Mouse (Mus musculus): ENCODE measurements around the gene Snrpc. TPM values are rescaled to one million over a fixed set of nuclear protein-coding genes. Genes with fewer than 3 reads are reported as not detected.

Snrpc gene
- total and polyA plus RNA-seq, 3 experiments = 154 to 194 (median 171) TPM

- no peak overlapping the region for H3K4me3 ChIP-seq (replicated peaks in 1 of 3; ENCODE audit: low read depth in 2 of 3, low read length in 2 of 3, poor library complexity in 1 of 3)
- H3K9me3 ChIP-seq (replicated peaks; ENCODE audit: low read length) = no peaks in the 10 kb centered on the region
- no peak overlapping the region for H3K27ac ChIP-seq (ENCODE audit: insufficient read depth, low read depth)
- H3K9ac ChIP-seq (ENCODE audit: insufficient read depth, low read depth) = no peak overlapping the region
- in situ Hi-C loops (cut with MboI; ENCODE audit: low pct_ligation_motif_present, low pct_unique_long_range_greater_than_20kb, low sequenced_read_pairs) (no loop called here), dilution Hi-C loops (cut with MboI; ENCODE audit: extremely low pct_ligation_motif_present, extremely low pct_unique_long_range_greater_than_20kb, low sequenced_read_pairs) (no loop called here)
- H3K36me3 ChIP-seq (replicated peaks in 1 of 2; ENCODE audit: control insufficient read depth in 1 of 2, insufficient read depth in 1 of 2, low read length in 1 of 2) = peaks cover 0 to 63% of the 10 kb centered on the region in 2 experiments
- TF ChIP-seq ETS1 (conservative IDR thresholded peaks at IDR 0.05; ENCODE audit: low read depth, low read length) = no peak
- TF ChIP-seq JUN (IDR thresholded peaks at IDR 0.05; ENCODE audit: insufficient read depth, low read depth, low read length) = no peak
- TF ChIP-seq TCF12 (IDR thresholded peaks at IDR 0.05; ENCODE audit: low read depth, low read length) = no peak
- no peak for TF ChIP-seq GABPA (IDR thresholded peaks at IDR 0.05; ENCODE audit: insufficient replicate concordance, low read depth, low read length)
- peaks cover 59% of the 10 kb centered on the region for H3K79me2 ChIP-seq (replicated peaks; ENCODE audit: control insufficient read depth, extremely low read depth, insufficient read depth, poor library complexity, severe bottlenecking)
- H3K4me1 ChIP-seq (ENCODE audit: control insufficient read depth in 1 of 2, insufficient read depth in 2 of 2) = peaks cover 0 to 13% of the 10 kb centered on the region in 2 experiments; a peak in 1 of 4 replicates
- DNase-seq (ENCODE audit: extremely low read depth) = no peak
- H3K4me2 ChIP-seq (ENCODE audit: insufficient read depth, low read depth, poor library complexity, severe bottlenecking) = no peak overlapping the region
- no peaks in the 10 kb centered on the region for H3K27me3 ChIP-seq (replicated peaks)
Observed at GRCm38 (mm10) chr17:27807542-27808078, 30.3 kb upstream of the Snrpc start.

GRCm38 (mm10) chr17:27810569-27811331 is 27.2 kb upstream of the Snrpc start:
- TF ChIP-seq KAT2A (IDR thresholded peaks at IDR 0.05; ENCODE audit: insufficient replicate concordance, low read length) (no peak), ZMIZ1 (IDR thresholded peaks at IDR 0.05; ENCODE audit: low read depth, low read length) (no peak), UBTF (IDR thresholded peaks at IDR 0.05; ENCODE audit: low read depth, low read length) (no peak), JUN (IDR thresholded peaks at IDR 0.05; ENCODE audit: insufficient read depth, low read depth, low read length) (no peak), RAD21 (IDR thresholded peaks at IDR 0.05; ENCODE audit: low read depth, low read length) (no peak), TBP (conservative IDR thresholded peaks at IDR 0.05; ENCODE audit: low read depth, low read length) (no peak), MYC (IDR thresholded peaks at IDR 0.05; ENCODE audit: low read depth, low read length) (no peak), MAFK (IDR thresholded peaks at IDR 0.05; ENCODE audit: insufficient replicate concordance, low read length) (no peak), MAZ (IDR thresholded peaks at IDR 0.05; ENCODE audit: low read depth, low read length) (no peak), TCF12 (IDR thresholded peaks at IDR 0.05; ENCODE audit: low read depth, low read length) (no peak), MXI1 (IDR thresholded peaks at IDR 0.05; ENCODE audit: low read depth, low read length) (no peak), EP300 (IDR thresholded peaks at IDR 0.05; ENCODE audit: low read length) (no peak), ZNF384 (IDR thresholded peaks at IDR 0.05; ENCODE audit: low read depth, low read length) (no peak), NELFE (IDR thresholded peaks at IDR 0.05; ENCODE audit: low read depth, low read length) (no peak), HCFC1 (IDR thresholded peaks at IDR 0.05; ENCODE audit: low read depth, low read length) (no peak), SIN3A (IDR thresholded peaks at IDR 0.05; ENCODE audit: low read length) (no peak), E2F4 (IDR thresholded peaks at IDR 0.05; ENCODE audit: insufficient replicate concordance, low read depth, low read length) (no peak), CHD2 (IDR thresholded peaks at IDR 0.05; ENCODE audit: low read length) (no peak)
- Histone ChIP-seq H3K36me3 (replicated peaks in 1 of 2; ENCODE audit: control insufficient read depth in 1 of 2, insufficient read depth in 1 of 2, low read length in 1 of 2) (peaks cover 0 to 54% of the 10 kb centered on the region in 2 experiments), H3K27ac (ENCODE audit: insufficient read depth, low read depth) (no peak overlapping the region), H3K9ac (ENCODE audit: insufficient read depth, low read depth) (no peak overlapping the region), H3K4me1 (ENCODE audit: control insufficient read depth in 1 of 2, insufficient read depth in 2 of 2) (peaks cover 0 to 20% of the 10 kb centered on the region in 2 experiments; a peak in 2 of 4 replicates), H3K4me3 (replicated peaks in 1 of 3; ENCODE audit: low read depth in 2 of 3, low read length in 2 of 3, poor library complexity in 1 of 3) (no peak overlapping the region), H3K9me3 (replicated peaks; ENCODE audit: low read length) (no peaks in the 10 kb centered on the region), H3K79me2 (replicated peaks; ENCODE audit: control insufficient read depth, extremely low read depth, insufficient read depth, poor library complexity, severe bottlenecking) (peaks cover 64% of the 10 kb centered on the region), H3K4me2 (ENCODE audit: insufficient read depth, low read depth, poor library complexity, severe bottlenecking) (no peak overlapping the region), H3K27me3 (replicated peaks) (no peaks in the 10 kb centered on the region)
- DNase-seq (ENCODE audit: extremely low read depth) = no peak
- in situ Hi-C loops (cut with MboI; ENCODE audit: low pct_ligation_motif_present, low pct_unique_long_range_greater_than_20kb, low sequenced_read_pairs) = no loop called here
- dilution Hi-C loops (cut with MboI; ENCODE audit: extremely low pct_ligation_motif_present, extremely low pct_unique_long_range_greater_than_20kb, low sequenced_read_pairs) = no loop called here

Measured in CH12.LX (cell line).